Mouse (Mus musculus) lung, postnatal 10 days (tissue): ENCODE results near the gene Tiam1.
A peak's percentile ranks its signal among the peaks of the same experiment; 100 is the strongest.

Experiments used
- DNase-seq: peaks from one replicate; pipeline ENCODE4 v3.0.0; 2021

The Tiam1 gene

GRCm38 (mm10) chr16:89944604-89945283, 198.8 kb downstream of the Tiam1 start:
- no peak for DNase-seq

- DNase-seq: no peak
Measured at GRCm38 (mm10) chr16:89944050-89944449, 199.5 kb downstream of the Tiam1 start.

GRCm38 (mm10) chr16:89943267-89943971, 200.2 kb downstream of the Tiam1 start:
- DNase-seq: peak; percentile 60

GRCm38 (mm10) chr16:89940696-89941095, 202.9 kb downstream of the Tiam1 start:
- no peak for DNase-seq

GRCm38 (mm10) chr16:89938277-89938676, 205.3 kb downstream of the Tiam1 start:
- no peak for DNase-seq

- DNase-seq: no peak
Measured at GRCm38 (mm10) chr16:89936571-89936970, 207.0 kb downstream of the Tiam1 start.

GRCm38 (mm10) chr16:89935398-89935797, 208.2 kb downstream of the Tiam1 start:
- DNase-seq: no peak

- DNase-seq: peak; percentile 18
Measured at GRCm38 (mm10) chr16:89934616-89935015, 209.0 kb downstream of the Tiam1 start.

- DNase-seq: no peak
Measured at GRCm38 (mm10) chr16:89933976-89934375, 209.6 kb downstream of the Tiam1 start.

- DNase-seq: no peak
Measured at GRCm38 (mm10) chr16:89928611-89929010, 215.0 kb downstream of the Tiam1 start.

- peak; percentile 82 for DNase-seq
Measured at GRCm38 (mm10) chr16:89924249-89924890, 219.2 kb downstream of the Tiam1 start.

GRCm38 (mm10) chr16:89923311-89923710, 220.3 kb downstream of the Tiam1 start:
- DNase-seq: no peak

GRCm38 (mm10) chr16:89922458-89922857, 221.1 kb downstream of the Tiam1 start:
- no peak for DNase-seq

GRCm38 (mm10) chr16:89921370-89921769, 222.2 kb downstream of the Tiam1 start:
- DNase-seq: no peak

GRCm38 (mm10) chr16:89920417-89920816, 223.2 kb downstream of the Tiam1 start:
- DNase-seq: no peak

- no peak for DNase-seq
Measured at GRCm38 (mm10) chr16:89917404-89917803, 226.2 kb downstream of the Tiam1 start.

- DNase-seq: no peak
Measured at GRCm38 (mm10) chr16:89914946-89915345, 228.6 kb downstream of the Tiam1 start.

GRCm38 (mm10) chr16:89912686-89913375, 230.7 kb downstream of the Tiam1 start:
- no peak for DNase-seq

GRCm38 (mm10) chr16:89909393-89910068, 234.0 kb downstream of the Tiam1 start:
- DNase-seq: no peak

GRCm38 (mm10) chr16:89907651-89908050, 235.9 kb downstream of the Tiam1 start:
- DNase-seq: no peak

GRCm38 (mm10) chr16:89906909-89907308, 236.7 kb downstream of the Tiam1 start:
- DNase-seq: no peak

GRCm38 (mm10) chr16:89905730-89906305, 237.8 kb downstream of the Tiam1 start:
- no peak for DNase-seq
